30 mouse cellular contexts compared by ENCODE assay signal in genomic region chr8:47566551-47566950, GRCm38 (mm10).
"Had no signal": no experiment of that assay in that cellular context is flagged by ENCODE, and none has a peak within 500 bp of the region (broad histone marks: within the 10 kb centered on the region; RNA-seq: fewer than 3 reads in every experiment).

No protein-coding gene starts in this region.

- H3K4me1 ChIP-seq: heart, embryonic 10.5 days; heart, embryonic 12.5 days; heart, embryonic 13.5 days; heart, embryonic 15.5 days; hindbrain, embryonic 10.5 days; hindbrain, embryonic 12.5 days; hindbrain, embryonic 13.5 days; hindbrain, embryonic 15.5 days; intestine, embryonic 15.5 days; kidney, embryonic 15.5 days had no signal

- H3K4me3 ChIP-seq: heart, embryonic 10.5 days; heart, embryonic 12.5 days; heart, embryonic 13.5 days; heart, embryonic 15.5 days; hindbrain, embryonic 10.5 days; hindbrain, embryonic 12.5 days; hindbrain, embryonic 13.5 days; hindbrain, embryonic 15.5 days; intestine, embryonic 15.5 days; kidney, embryonic 15.5 days; layer of hippocampus, adult 2 months; left cerebral cortex, adult 2 months had no signal

- H3K9me3 ChIP-seq: heart, embryonic 10.5 days; heart, embryonic 13.5 days; heart, embryonic 15.5 days; hindbrain, embryonic 10.5 days; hindbrain, embryonic 12.5 days; hindbrain, embryonic 13.5 days; hindbrain, embryonic 15.5 days; intestine, embryonic 15.5 days; kidney, embryonic 15.5 days had no signal

- H3K27me3 ChIP-seq: heart, embryonic 12.5 days; heart, embryonic 13.5 days; heart, embryonic 15.5 days; hindbrain, embryonic 12.5 days; hindbrain, embryonic 13.5 days; hindbrain, embryonic 15.5 days; intestine, embryonic 15.5 days; kidney, embryonic 15.5 days had no signal

- H3K4me2 ChIP-seq: heart, embryonic 11.5 days; heart, embryonic 12.5 days; heart, embryonic 13.5 days; heart, embryonic 15.5 days; hindbrain, embryonic 12.5 days; hindbrain, embryonic 13.5 days; hindbrain, embryonic 14.5 days; hindbrain, embryonic 15.5 days; intestine, embryonic 15.5 days; kidney, embryonic 15.5 days had no signal

- H3K36me3 ChIP-seq: heart, embryonic 10.5 days; heart, embryonic 12.5 days; heart, embryonic 13.5 days; heart, embryonic 15.5 days; hindbrain, embryonic 10.5 days; hindbrain, embryonic 12.5 days; hindbrain, embryonic 13.5 days; hindbrain, embryonic 15.5 days; intestine, embryonic 15.5 days; kidney, embryonic 15.5 days had no signal

- DNase-seq: heart, postnatal 10 days; heart, postnatal 14 days; heart, postnatal 4 days; kidney, adult 11 months; kidney, adult 18-20 months; kidney, adult 2 months; kidney, adult 8-10 months; kidney, adult 9 months; kidney, postnatal 10 days; kidney, postnatal 14 days; kidney, postnatal 25 days; kidney, postnatal 36 days; layer of hippocampus, adult 9-11 months; layer of hippocampus, postnatal 36 days had no signal

- H3K27ac ChIP-seq: heart, embryonic 10.5 days; heart, embryonic 13.5 days; heart, embryonic 15.5 days; hindbrain, embryonic 10.5 days; hindbrain, embryonic 12.5 days; hindbrain, embryonic 13.5 days; hindbrain, embryonic 14.5 days; hindbrain, embryonic 15.5 days; hindbrain, postnatal 0 days; intestine, embryonic 15.5 days; kidney, embryonic 15.5 days; kidney, postnatal 0 days; layer of hippocampus, adult 2 months; left cerebral cortex, adult 2 months had no signal

- H3K9ac ChIP-seq: heart, embryonic 12.5 days; heart, embryonic 13.5 days; heart, embryonic 15.5 days; hindbrain, embryonic 12.5 days; hindbrain, embryonic 13.5 days; hindbrain, embryonic 14.5 days; hindbrain, embryonic 15.5 days; intestine, embryonic 15.5 days; kidney, embryonic 15.5 days had no signal
